Mouse (Mus musculus): Measurements from ENCODE around the gene Suz12.
A peak's percentile ranks its signal among the peaks of the same experiment; 100 is the strongest.
"Not testable (repeated sequence)": the region's sequence is repeated elsewhere in the genome, so short reads cannot be mapped to it uniquely, and the experiment has no call there.

The Suz12 gene

DNA sequence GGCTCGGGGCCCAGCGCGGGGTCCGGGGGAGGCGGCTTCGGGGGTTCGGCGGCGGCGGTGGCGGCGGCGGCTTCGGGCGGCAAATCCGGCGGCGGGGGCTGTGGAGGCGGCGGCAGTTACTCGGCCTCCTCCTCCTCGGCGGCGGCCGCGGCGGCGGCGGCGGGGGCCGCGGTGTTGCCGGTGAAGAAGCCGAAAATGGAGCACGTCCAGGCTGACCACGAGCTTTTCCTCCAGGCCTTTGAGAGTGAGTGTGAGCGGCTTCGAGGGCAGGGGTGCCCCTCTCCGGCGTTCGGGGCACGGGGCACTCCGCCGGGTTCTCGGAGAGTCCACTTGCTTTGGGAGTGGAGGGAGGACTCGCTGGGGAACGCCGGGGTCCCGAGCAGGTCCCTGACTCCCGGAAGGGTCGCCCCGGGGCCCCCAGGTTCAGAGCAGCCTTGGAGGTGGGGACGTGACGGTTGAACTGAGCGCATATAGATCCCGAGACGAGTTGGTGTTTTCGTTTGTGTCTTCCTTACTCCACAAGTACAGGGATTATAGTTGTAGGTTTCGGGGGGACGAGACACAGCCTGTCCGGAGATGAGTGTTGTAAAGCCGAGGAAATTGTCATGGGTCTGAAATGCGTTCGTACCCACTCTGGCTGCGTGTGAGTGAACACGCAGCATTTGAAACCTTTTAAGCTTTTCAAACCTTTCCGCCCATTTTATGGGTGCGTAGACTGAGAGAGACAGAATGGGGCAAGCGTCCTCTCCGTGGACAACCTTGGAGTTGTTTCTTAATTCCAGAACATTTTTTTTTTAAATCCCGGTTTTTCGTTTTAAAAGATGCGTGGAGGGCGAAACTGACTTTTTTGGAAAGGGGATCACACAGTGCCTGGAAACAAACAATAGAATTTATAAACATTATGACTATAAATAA, 707 bp downstream of the Suz12 start:
- DNase-seq: peak; percentile 6

- DNase-seq: no peak
Measured at GRCm38 (mm10) chr11:79994271-79994988, 1.5 kb downstream of the Suz12 start.

DNA sequence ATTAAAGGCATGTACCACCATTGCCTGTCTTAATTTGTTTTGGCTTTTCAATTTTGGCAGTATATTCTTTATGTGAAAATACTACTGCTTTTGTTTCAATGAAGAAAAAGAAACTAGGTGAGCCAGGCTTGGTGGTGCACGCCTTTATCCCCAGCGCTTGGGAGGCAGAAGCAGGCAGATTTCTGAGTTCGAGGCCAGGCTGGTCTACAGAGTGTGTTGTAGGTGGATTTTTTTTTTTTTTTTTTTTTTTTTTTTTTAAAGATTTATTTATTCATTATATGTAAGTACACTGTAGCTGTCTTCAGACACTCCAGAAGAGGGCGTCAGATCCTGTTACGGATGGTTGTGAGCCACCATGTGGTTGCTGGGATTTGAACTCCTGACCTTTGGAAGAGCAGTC, 23.6 kb downstream of the Suz12 start:
- DNase-seq: not testable (repeated sequence)

DNA sequence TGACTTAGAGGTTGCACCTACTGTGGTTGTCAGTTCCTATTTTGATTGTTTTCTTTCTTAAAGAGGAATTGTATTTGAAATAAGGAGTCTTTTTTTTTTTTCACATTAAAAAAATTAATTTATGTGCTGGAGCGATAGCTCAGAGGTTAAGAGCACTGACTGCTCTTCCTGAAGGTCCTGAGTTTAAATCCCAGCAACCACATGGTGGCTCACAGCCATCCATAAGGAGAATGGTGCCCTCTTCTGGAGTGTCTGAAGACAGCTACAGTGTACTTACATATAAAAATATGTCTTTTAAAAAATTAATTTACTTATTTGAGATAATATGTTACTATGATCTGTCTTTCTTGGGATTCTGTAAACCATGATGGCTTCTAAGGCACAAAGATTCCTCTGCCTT, 26.9 kb downstream of the Suz12 start:
- DNase-seq: no peak

DNA sequence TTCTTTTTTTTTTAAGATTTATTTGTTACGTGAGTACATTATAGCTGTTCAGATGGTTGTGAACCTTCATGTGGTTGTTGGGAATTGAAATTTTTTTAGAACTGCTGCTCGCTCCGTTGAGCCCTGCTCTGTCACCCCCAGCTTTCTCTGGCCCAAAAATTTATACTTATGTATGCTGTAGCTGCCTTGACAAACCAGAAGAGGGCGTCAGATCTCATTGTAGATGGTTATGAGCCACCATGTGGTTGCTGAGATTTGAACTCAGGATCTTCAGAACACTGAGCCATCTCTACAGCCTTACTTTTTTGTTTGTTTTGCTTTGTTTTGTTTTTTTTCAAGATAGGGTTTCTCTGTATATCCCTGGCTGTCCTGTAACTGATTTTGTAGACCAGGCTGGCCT, 28.4 kb downstream of the Suz12 start:
- no peak for DNase-seq

GRCm38 (mm10) chr11:80037495-80037894, 44.6 kb downstream of the Suz12 start:
- DNase-seq: no peak

- DNase-seq: peak; percentile 70
Measured at GRCm38 (mm10) chr11:80042615-80043418, 49.9 kb downstream of the Suz12 start.

GRCm38 (mm10) chr11:80043419-80043817, 50.5 kb downstream of the Suz12 start:
- DNase-seq: no peak

- DNase-seq: no peak
Measured at GRCm38 (mm10) chr11:80046856-80047255, 54.0 kb downstream of the Suz12 start.

- DNase-seq: no peak
Measured at GRCm38 (mm10) chr11:80050088-80050487, 57.2 kb downstream of the Suz12 start.

DNA sequence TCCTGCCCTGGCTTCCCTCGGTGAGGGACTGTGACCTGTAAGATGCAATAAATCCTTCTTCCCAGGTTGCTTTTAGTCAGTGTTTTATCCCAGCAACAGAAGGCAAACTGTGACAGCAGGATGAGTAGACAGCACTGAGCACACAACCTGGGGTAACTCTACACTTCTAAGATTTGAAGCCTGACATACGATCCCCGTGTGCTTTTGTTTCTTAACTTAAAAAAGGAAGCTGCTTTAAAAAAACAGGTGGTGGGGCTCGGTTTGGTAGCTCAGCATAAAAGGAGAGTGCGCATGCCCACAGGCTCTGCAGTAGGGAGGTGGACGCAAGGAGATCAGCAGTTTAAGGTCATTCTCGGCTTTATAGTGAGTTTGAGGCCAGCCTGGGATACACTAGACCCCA, 59.5 kb downstream of the Suz12 start:
- DNase-seq: no peak

DNA sequence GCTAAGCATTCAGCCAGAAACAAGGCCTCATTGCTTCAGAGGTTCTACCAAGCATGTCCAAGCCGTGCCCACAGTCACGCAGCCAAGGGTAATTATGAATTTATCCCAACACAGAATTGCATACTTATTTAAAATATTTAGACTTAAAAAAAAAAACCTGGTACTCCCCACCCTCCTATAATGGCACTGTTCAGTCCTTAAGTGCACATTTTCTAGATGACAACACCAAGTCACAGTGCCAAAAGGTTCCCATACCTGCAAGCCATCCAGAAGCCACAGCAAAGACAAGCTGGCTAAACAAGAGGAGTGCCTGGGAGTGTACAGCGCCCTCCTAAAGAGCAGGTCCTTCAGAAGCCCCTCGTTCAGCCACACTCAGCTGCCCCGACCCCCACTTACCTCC, 60.3 kb downstream of the Suz12 start:
- DNase-seq: peak; percentile 18

DNA sequence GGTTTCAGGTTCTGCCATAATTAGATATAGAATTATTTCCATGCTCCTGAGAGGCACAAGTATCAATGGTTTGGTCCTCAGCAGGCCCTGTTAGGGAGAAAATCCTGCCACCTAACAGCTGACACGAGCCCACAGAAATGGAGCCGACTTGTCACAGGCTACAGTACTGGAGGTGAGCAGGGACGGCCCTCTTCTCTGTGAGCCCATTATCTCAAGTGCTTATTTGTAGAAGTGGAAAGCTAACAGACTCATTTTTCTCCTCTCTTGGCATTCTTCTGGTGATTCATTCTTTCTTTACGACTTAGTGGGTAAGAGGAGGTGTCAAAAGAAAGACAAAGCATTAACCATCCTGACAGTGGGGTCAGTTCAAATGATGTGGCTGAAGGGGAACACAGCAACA, 61.8 kb downstream of the Suz12 start:
- DNase-seq: no peak

DNA sequence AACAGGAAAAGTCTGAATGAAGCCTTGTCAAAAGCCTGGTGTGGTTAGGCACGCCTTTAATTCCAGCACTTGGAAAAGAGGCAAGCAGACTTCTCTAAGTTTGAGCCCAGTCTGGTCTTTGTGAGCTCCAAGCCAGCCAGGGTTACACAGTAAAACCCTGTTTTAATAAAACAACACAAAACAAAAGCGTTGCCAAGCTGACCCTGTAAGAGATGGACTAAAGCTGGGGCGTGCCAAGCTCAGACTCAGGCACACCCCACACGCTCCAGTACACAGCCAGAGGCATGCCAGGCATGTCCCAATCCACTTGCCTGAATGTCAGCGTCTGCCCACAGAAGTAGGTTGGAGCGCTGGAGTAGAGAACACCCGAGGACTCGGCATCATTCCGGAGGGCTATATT, 63.2 kb downstream of the Suz12 start:
- DNase-seq: peak; percentile 29

DNA sequence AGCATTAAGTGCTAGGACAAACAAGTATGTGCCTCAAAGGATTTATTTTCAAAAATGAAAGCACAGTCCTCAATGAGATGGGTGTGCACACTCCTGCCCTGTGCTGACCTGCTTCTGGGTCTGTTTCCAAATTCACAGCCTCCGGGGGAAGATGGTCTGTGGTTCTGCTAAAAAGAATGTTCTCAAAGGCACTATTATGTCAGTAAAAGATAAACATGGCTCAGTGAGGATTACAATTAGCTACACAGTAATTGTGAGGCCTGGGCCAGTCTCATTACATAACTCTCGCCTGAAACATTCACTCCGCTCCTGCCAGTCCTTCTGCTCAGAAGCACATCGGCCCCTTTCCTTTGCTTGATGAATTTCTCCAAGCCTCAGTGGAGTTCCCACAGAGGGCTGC, 69.3 kb downstream of the Suz12 start:
- peak; percentile 27 for DNase-seq

DNA sequence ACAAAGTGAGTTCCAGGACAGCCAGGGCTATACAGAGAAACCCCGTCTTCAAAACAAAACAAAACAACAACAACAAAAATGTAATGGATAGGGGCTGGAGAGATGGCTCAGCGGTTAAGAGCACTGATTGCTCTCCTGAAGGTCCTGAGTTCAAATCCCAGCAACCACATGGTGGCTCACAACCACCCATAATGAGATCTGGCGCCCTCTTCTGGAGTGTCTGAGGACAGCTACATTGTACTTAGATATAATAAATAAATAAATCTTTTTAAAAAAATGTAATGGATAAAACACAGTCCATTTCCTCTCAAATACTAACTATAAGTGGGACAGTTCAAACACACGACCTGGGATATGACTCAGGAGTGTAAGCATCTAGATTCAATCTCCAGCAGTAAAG, 73.5 kb downstream of the Suz12 start:
- DNase-seq: not testable (repeated sequence)

- no peak for DNase-seq
Measured at GRCm38 (mm10) chr11:80067558-80067957, 74.7 kb downstream of the Suz12 start.

- no peak for DNase-seq
Measured at GRCm38 (mm10) chr11:80069815-80070214, 76.9 kb downstream of the Suz12 start.

GRCm38 (mm10) chr11:80071039-80071438, 78.1 kb downstream of the Suz12 start:
- DNase-seq: no peak

DNA sequence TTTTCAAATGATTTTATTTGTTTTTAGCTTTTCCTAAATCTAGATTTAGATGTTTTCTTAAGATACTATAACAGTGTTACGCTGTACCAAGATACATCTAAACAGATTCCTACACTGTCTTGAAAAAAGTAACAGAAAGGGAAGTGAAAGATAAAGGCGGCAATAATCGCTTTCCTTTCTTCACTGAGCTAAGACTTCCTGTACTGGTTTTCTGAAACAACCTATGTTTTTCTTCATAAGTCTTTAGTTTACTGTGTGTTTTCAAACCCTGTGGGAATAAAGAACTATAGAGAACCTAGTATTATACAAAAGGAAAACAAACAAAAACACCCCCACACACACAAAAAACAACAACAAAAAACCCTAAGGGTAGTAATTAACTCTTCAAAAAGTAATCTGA, 79.5 kb downstream of the Suz12 start:
- DNase-seq: no peak

- no peak for DNase-seq
Measured at GRCm38 (mm10) chr11:80075608-80076277, 82.8 kb downstream of the Suz12 start.

DNA sequence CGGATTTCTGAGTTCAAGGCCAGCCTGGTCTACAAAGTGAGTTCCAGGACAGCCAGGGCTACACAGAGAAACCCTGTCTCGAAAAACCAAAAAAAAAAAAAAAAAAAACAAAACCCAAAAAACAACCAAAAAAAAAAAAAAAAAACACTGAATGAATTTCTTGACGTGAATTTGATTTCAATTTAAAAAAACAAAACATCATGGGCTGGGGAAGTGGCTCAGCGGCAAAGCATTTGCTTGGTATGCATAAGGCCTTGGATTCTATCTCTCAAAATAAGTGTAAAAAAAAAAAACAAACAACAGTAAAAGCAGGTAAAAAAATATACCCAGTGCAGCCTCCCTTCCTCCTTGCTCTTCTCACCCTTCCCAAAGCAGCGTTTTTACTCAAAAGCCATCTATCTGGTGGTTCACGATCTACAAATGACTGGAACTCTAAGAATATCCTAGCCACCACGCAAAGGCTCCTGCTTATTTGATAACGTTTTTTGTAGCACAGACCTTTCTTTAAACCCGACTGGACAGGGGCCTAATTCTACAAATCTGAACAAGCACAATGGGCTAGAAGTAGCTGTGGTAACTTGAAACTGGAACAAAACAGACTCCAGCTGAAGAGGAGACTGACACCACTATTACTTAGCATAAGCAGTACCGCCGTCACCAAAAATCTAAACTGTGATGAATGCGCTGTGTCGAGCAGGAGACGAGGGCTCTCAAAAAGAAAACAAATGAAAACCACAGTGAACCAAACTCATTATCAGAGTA, 85.1 kb downstream of the Suz12 start:
- DNase-seq: no peak

Measured in lung, postnatal 14 days (tissue).